Mouse (Mus musculus): ENCODE measurements at regions not wholly inside any gene's neighbourhood (a gene's known extent, or its start where the extent isn't known, plus 50 kb on each side); places are given as distances from the start of the nearest gene placed in this dataset.
"Not testable (repeated sequence)": the region's sequence is repeated elsewhere in the genome, so short reads cannot be mapped to it uniquely, and the experiment has no call there.

GRCm38 (mm10) chr14:24386756-24387155 lies 93.7 kb downstream of the E330034G19Rik start:
- intact Hi-C loops (cut with DNase I), result loop anchor here (5.0 kb wide), 1 partner anchor 61 kb away; no protein-coding TSS in a partner anchor
- not testable (repeated sequence) for H3K4me3 ChIP-seq; H3K79me2 ChIP-seq (replicated peaks; ENCODE audit: control insufficient read depth, insufficient read depth, low read length); H3K36me3 ChIP-seq (ENCODE audit: control insufficient read depth, insufficient read depth, low read length); H3K27me3 ChIP-seq (ENCODE audit: control insufficient read depth, insufficient read depth, low read length); H3K27ac ChIP-seq; H3K9ac ChIP-seq (ENCODE audit: low read depth, low read length); DNase-seq; H3K4me1 ChIP-seq (ENCODE audit: control insufficient read depth, insufficient read depth, low read length)
- WGBS, result 24% methylated on average over 2 of the region's 2 CpGs

GRCm38 (mm10) chr14:24391841-24392240 lies 95.0 kb downstream of the Polr3a start:
- H3K4me1 ChIP-seq (ENCODE audit: control insufficient read depth, insufficient read depth, low read length); H3K36me3 ChIP-seq (ENCODE audit: control insufficient read depth, insufficient read depth, low read length); H3K27ac ChIP-seq; intact Hi-C loops (cut with DNase I); H3K9ac ChIP-seq (ENCODE audit: low read depth, low read length); DNase-seq; H3K27me3 ChIP-seq (ENCODE audit: control insufficient read depth, insufficient read depth, low read length); H3K79me2 ChIP-seq (replicated peaks; ENCODE audit: control insufficient read depth, insufficient read depth, low read length); H3K4me3 ChIP-seq: not testable (repeated sequence)
- 66% methylated on average over 2 of the region's 2 CpGs for WGBS
